Mouse (Mus musculus) Patski (cell line): ENCODE results near the gene Nbeal2. TPM values are rescaled to one million over a fixed set of nuclear protein-coding genes. Genes with fewer than 3 reads are reported as not detected.

Experiments
- ATAC-seq: fragments of 100-300 bp; one replicate; pipeline ENCODE4 v1.8.0; 2021
- CTCF ChIA-PET: fragments of 350-600 bp; sonication (Branson Sonifier 250); formaldehyde crosslinking; loops from one replicate; lab custom pipeline; 2022; ENCODE audit warnings: inconsistent platforms; lab: Charles Lee
- POLR2A ChIA-PET: fragments of 350-600 bp; sonication (Branson Sonifier 250); formaldehyde crosslinking; loops from one replicate; lab custom pipeline; 2022; ENCODE audit warnings: antibody characterized with exemption, inconsistent platforms; lab: Charles Lee
- DNase-seq: peaks from one replicate; pipeline ENCODE4 v3.0.0-alpha.2; 2011; ENCODE audit warnings: low read depth, low spot score
- H3K27me3 ChIP-seq: fragments of 371-371 bp; one replicate; pipeline ENCODE4 v1.5.1; 2021
- CTCF ChIP-seq: fragments of 100-300 bp; IDR thresholded peaks from one replicate; pipeline ENCODE4 v1.5.1; 2021
- in situ Hi-C: fragments of 300-500 bp; cut with MboI; formaldehyde crosslinking; loops from 3 replicates; pipeline ENCODE4 v1.11.1; 2018; ENCODE audit warnings: low pct_unique_long_range_greater_than_20kb, mixed read lengths
- polyA plus RNA-seq: library from polyadenylated mRNA; unstranded; gene quantifications from one replicate; pipeline ENCODE4 v1.2.3, GENCODE M21; 2021

The Nbeal2 gene
- polyA plus RNA-seq, 1 experiment from 2014 or later: 20.0 TPM

GRCm38 (mm10) chr9:110662844-110663243 is 8.9 kb upstream of the Nbeal2 start:
- DNase-seq (no peak), ATAC-seq (no peak)
- ChIA-PET POLR2A (no interaction called here), CTCF (no interaction called here)
- no peaks in the 10 kb centered on the region for H3K27me3 ChIP-seq
- TF ChIP-seq CTCF: no peak
- in situ Hi-C loops: no loop called here

GRCm38 (mm10) chr9:110660856-110661612 is 7.1 kb upstream of the Nbeal2 start:
- ChIA-PET POLR2A (no interaction called here), CTCF (interaction anchor here (1.0 kb wide), 1 partner anchor 18 kb away, joined by 3 read pairs; no protein-coding TSS in a partner anchor)
- in situ Hi-C loops: no loop called here
- no peak for DNase-seq
- H3K27me3 ChIP-seq: no peaks in the 10 kb centered on the region
- no peak for ATAC-seq
- no peak for TF ChIP-seq CTCF

GRCm38 (mm10) chr9:110660208-110660607 is 6.2 kb upstream of the Nbeal2 start:
- no peak for TF ChIP-seq CTCF
- no peaks in the 10 kb centered on the region for H3K27me3 ChIP-seq
- no peak for ATAC-seq
- no peak for DNase-seq
- in situ Hi-C loops: no loop called here
- CTCF ChIA-PET: no interaction called here
- POLR2A ChIA-PET: no interaction called here

- H3K27me3 ChIP-seq: no peaks in the 10 kb centered on the region
- TF ChIP-seq CTCF: no peak
- in situ Hi-C loops: no loop called here
- DNase-seq (no peak), ATAC-seq (no peak)
- ChIA-PET POLR2A (no interaction called here), CTCF (no interaction called here)
Measured at GRCm38 (mm10) chr9:110659521-110659920, 5.6 kb upstream of the Nbeal2 start.

GRCm38 (mm10) chr9:110657474-110658078 is 3.6 kb upstream of the Nbeal2 start:
- DNase-seq (no peak), ATAC-seq (no peak)
- TF ChIP-seq CTCF: no peak
- CTCF ChIA-PET: interaction anchor here (0.6 to 1.3 kb wide), 3 partner anchors 9 to 11 kb away, joined by 3 to 4 read pairs (median 3); no protein-coding TSS in a partner anchor
- in situ Hi-C loops: no loop called here
- H3K27me3 ChIP-seq: no peaks in the 10 kb centered on the region
- POLR2A ChIA-PET: interaction anchor here (0.7 to 0.8 kb wide), 3 partner anchors 23 to 37 kb away, joined by 3 to 6 read pairs (median 4); no protein-coding TSS in a partner anchor

- TF ChIP-seq CTCF: no peak
- ATAC-seq: peak; percentile 79
- POLR2A ChIA-PET: interaction anchor here (0.7 to 0.8 kb wide), 3 partner anchors 24 to 38 kb away, joined by 3 to 6 read pairs (median 4); no protein-coding TSS in a partner anchor
- DNase-seq: peak; percentile 71
- CTCF ChIA-PET: no interaction called here
- in situ Hi-C loops: no loop called here
- H3K27me3 ChIP-seq: no peaks in the 10 kb centered on the region
Measured at GRCm38 (mm10) chr9:110656249-110657221, 2.6 kb upstream of the Nbeal2 start, which contains the start of gene Ccdc12. TSS of gene Ccdc12 (plus strand) at chr9:110656503.

- ChIA-PET POLR2A (no interaction called here), CTCF (interaction anchor here (1.0 kb wide), 1 partner anchor 15 kb away, joined by 3 read pairs; no protein-coding TSS in a partner anchor)
- DNase-seq (no peak), ATAC-seq (no peak)
- no peak for TF ChIP-seq CTCF
- in situ Hi-C loops: no loop called here
- no peaks in the 10 kb centered on the region for H3K27me3 ChIP-seq
Measured at GRCm38 (mm10) chr9:110655651-110656007, 1.7 kb upstream of the Nbeal2 start.

GRCm38 (mm10) chr9:110654726-110655650 is 1.0 kb upstream of the Nbeal2 start:
- CTCF ChIA-PET: interaction anchor here (0.8 to 1.8 kb wide), 3 partner anchors 16 to 33 kb away, joined by 3 to 5 read pairs (median 4); no protein-coding TSS in a partner anchor
- POLR2A ChIA-PET: interaction anchor here (1.4 kb wide), 1 partner anchor 30 kb away, joined by 6 read pairs; no protein-coding TSS in a partner anchor
- no peak for TF ChIP-seq CTCF
- no peak for DNase-seq
- no peak for ATAC-seq
- in situ Hi-C loops: loop anchor here (5.0 kb wide), 1 partner anchor 37 kb away; no protein-coding TSS in a partner anchor
- no peaks in the 10 kb centered on the region for H3K27me3 ChIP-seq
